16 mouse cellular contexts compared by ENCODE assay signal in genomic region chr8:77536821-77537220, GRCm38 (mm10).
"Had no signal": no experiment of that assay in that cellular context is flagged by ENCODE, and none has a peak within 500 bp of the region (broad histone marks: within the 10 kb centered on the region; RNA-seq: fewer than 3 reads in every experiment).

No protein-coding gene starts in this region.

- ATAC-seq: midbrain, embryonic 16.5 days had no signal

- DNase-seq: lung, adult 18-20 months; lung, embryonic 14.5 days; lung, postnatal 10 days; midbrain, embryonic 14.5 days; right cerebral cortex, postnatal 14 days; thymus, adult 2 months; thymus, postnatal 25 days; thymus, postnatal 4 days had no signal

- H3K27me3 ChIP-seq: megakaryocyte, embryonic 14.5 days; midbrain, embryonic 12.5 days; neural tube, embryonic 12.5 days; stomach, embryonic 15.5 days had no signal

- H3K4me3 ChIP-seq: megakaryocyte, embryonic 14.5 days; midbrain, embryonic 12.5 days; neural tube, embryonic 12.5 days; stomach, embryonic 15.5 days had no signal

- H3K9me3 ChIP-seq: megakaryocyte, embryonic 14.5 days; midbrain, embryonic 12.5 days; neural tube, embryonic 12.5 days; stomach, embryonic 15.5 days had no signal

- H3K4me2 ChIP-seq: lung, embryonic 14.5 days; midbrain, embryonic 12.5 days; neural tube, embryonic 12.5 days; stomach, embryonic 15.5 days had no signal

- H3K9ac ChIP-seq: liver, embryonic 14.5 days; lung, embryonic 14.5 days; midbrain, embryonic 12.5 days; neural tube, embryonic 12.5 days; stomach, embryonic 15.5 days had no signal

- H3K4me1 ChIP-seq: midbrain, embryonic 12.5 days; neural tube, embryonic 12.5 days; stomach, embryonic 15.5 days had no signal

- H3K27ac ChIP-seq: liver, embryonic 14.5 days; macrophage; midbrain, embryonic 12.5 days; neural tube, embryonic 12.5 days; stomach, embryonic 15.5 days; stomach, postnatal 0 days had no signal

- H3K36me3 ChIP-seq: midbrain, embryonic 12.5 days; neural tube, embryonic 12.5 days; stomach, embryonic 15.5 days had no signal
